Mouse (Mus musculus): ENCODE results near the gene Lingo1.

The Lingo1 gene

GRCm38 (mm10) chr9:56775161-56775934 is 20.9 kb downstream of the Lingo1 start:
- no peak for DNase-seq

DNA sequence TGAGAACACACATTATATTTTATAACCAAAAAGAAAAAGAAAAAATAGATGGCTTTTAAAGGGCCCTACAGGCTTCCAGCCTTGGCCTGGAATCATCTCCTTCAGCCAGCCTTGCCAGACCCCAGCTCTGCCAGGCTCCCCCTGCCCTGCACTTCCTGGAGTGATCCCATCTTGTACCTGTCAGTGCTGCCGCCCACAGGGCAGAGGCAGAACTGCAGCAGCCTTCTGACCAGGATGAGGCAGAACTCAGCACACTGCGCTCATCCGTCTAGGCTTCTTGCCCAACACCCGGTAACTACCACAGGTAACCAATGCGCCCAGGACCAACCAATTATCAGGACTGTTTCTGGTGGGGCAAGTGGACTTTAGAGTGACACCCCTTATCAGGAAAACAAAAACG is 22.0 kb downstream of the Lingo1 start:
- peak; percentile 34 to 53 for DNase-seq

GRCm38 (mm10) chr9:56773666-56774065 is 22.6 kb downstream of the Lingo1 start:
- no peak for DNase-seq

DNA sequence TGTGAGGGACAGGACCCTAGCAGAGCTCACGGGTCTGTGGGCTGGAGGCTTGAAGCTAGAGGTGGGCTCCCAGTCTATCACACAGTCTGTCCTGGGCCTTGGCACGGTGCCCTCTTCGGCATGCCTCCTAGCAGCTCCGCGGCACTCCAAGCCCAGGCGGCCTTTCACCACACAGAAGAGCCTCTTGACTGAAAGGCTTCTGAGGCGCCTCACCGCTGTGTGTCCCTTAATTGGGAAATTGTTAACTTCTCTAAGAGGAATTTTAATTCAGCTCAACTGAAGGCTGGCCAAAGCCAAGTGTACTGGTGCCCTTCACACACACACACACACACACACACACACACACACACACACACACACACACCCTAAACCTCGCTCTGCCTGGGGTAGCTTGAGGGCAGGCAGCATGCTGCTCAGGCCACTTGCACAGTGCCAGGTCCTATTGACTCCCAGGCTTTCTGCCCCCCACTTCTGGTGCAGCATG is 28.6 kb downstream of the Lingo1 start:
- peak; percentile 78 to 84 for DNase-seq

GRCm38 (mm10) chr9:56766629-56767357 is 29.5 kb downstream of the Lingo1 start:
- DNase-seq = peak; percentile 85 to 91

DNA sequence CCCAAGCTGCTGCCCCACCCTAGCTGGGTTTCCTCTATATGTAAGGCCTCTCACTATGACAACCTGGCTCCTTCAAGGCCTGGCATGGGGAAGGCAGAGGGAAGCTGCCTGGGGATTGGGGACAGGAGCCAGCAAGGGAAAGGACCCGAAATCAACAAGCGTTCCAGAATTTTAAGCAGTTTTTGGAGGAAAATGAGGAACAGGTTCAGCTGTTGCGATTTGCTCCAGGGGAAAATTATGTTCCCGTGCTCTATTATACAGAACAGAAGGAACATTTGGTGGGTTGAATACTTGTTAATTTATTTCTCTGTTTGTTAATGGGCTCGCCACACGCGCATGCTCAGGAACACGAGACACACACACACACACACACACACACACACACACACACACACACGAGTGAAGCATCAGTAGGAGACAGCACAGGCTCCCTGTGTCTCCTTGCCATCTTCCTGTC is 34.1 kb downstream of the Lingo1 start:
- DNase-seq = no peak

DNA sequence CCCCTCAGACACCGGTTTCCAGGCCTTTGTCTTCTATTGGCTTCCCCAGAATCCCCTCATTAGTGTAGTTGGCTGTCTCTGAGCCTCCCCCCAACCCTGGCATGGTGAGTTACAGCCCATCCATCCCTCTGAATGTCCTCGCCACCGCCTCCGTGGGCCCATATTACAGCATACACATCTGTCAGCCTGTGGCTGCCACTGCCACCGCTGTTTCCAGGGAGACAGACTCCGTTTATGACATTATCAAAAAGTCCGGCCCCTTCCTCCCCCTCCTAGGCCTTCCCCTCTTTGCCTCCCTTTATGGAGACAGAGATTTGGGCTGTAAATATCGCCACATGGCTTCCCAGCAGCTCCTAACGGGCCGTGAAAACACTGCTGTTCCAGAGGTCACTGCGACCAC is 38.5 kb downstream of the Lingo1 start:
- DNase-seq = no peak

DNA sequence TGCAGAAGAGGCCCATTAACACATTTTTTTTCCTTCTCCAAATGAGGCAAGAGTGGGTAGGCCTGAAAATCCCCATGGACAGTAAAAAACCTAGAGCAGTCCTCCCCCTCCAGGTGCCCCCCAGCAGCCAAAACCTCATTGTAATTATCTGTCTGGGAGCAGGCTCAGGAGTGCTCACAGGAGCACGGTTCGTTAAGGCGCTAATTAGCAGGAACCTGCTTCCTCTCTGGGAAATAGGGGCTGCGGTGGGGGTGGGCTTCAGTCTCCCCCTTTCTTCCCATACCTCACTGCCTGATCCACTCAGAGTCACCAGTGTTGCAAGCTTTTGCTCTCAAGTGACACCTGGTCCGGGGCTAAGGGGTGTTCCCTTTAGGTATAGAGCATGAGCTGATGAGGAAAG is 41.1 kb downstream of the Lingo1 start:
- DNase-seq = no peak

DNA sequence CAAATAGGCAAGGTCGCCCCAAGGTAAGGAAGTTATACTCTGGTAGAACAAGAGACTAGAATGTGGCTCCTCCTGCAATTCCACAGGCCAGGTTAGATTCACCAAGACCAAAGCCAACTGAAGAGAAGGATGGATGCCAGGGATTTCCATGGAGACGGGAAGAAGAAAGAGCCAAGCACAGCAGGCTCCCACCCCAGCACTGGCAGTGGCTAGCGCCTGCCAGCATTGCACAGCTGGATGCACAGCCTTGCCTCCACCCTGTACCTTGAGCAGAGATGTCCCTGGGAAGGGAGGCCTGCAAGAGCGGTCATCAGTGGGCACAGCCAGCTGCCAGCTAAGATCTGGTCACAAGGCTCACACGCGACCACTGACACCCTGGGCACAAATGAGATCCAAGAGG is 42.9 kb downstream of the Lingo1 start:
- DNase-seq = no peak

DNA sequence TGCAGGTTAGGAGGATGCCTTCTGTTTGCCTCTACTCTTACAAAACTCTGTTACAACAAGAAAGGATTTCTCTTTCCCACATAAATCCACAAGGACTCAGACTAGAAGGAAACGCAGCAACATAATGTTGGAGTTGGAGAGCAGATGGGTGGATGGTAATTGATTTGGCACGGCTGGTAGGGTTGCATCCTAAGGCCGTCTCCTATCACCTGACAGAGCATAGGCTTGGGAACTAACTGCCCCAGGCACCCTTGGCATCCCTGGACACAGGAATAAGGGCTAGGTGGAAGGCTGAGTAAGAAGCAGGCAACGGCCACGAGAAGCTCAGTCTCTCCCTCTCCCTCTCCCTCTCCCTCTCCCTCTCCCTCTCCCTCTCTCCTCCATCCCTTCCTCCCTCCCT is 48.2 kb downstream of the Lingo1 start:
- DNase-seq = no peak

GRCm38 (mm10) chr9:56746926-56747294 is 49.4 kb downstream of the Lingo1 start:
- no peak for DNase-seq

- no peak for DNase-seq
Observed at GRCm38 (mm10) chr9:56746195-56746925, 49.9 kb downstream of the Lingo1 start.

- no peak for DNase-seq
Observed at GRCm38 (mm10) chr9:56744369-56744768, 51.9 kb downstream of the Lingo1 start.

GRCm38 (mm10) chr9:56739181-56739737 is 57.0 kb downstream of the Lingo1 start:
- no peak for DNase-seq

- peak; percentile 11 to 23 for DNase-seq
Observed at GRCm38 (mm10) chr9:56738261-56739171, 57.8 kb downstream of the Lingo1 start.

GRCm38 (mm10) chr9:56734398-56734797 is 61.9 kb downstream of the Lingo1 start:
- peak in 1 of 2 experiments; percentile 10 for DNase-seq

DNA sequence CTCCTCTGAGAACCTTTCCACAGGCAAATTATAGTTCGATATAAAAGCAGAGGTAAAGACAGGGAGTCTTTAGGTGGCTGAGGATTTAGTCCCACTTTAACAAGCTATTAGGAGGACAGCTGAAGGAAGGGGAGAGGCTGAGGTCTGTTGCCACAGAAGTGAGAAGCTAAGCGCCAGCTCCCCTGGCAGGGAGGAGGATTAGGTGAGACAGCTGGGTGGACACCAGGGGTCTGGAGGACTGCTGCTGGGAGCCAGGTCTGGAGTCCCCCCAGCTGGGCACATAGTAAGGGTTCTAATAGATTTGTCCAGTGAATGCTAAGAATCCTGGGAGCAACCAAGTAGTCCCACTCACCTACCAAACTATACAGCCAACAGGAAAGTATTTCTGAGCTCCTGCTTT is 65.3 kb downstream of the Lingo1 start:
- no peak for DNase-seq

- DNase-seq = no peak
Observed at GRCm38 (mm10) chr9:56729145-56729544, 67.1 kb downstream of the Lingo1 start.

DNA sequence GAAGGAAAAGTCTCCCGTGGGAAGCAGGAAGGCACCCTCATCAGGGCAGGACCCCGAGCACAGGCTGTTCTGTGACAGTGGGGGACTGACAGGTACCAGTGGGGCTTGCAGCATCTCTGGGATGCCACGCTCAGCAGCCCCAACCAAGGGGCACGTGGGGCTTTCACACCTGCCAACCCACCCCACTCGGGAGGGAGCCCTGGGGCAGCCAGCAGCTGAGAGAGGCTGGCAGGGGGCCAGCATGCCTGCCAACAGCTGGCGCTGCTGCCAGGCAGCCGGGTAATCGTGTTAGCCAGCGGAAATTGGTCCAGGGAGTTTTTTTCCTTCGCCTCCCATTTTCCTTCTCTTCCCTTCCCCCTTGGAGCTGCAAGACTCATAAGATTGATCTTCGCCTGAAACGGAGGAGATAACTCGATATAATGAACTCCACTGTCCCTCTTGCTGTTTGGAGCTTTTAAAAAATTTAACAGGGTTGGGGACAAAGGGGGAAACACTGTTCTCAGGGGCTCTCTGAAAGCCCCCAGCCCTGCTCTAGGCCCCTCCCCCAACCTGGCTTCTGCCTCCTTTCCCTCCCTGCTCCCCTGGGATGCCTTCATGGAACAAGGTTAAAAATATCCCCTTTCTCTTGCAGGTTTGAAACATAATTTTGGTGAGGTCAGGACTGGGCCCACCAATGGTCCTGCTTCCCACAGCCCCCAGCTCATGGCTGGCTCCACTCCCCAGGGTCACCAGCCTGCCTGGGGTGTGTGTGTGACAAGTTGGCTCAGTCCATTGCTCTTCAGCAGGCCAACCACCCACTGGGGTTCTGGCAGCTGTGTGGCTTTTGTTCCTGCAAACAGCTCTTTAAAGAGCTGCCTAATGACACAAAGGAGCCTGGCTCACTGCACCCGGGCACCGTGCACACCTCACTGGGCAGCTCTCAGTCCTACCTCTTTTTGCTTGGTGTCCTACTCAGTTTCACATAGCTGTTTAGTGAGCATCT is 68.3 kb downstream of the Lingo1 start:
- DNase-seq = peak in 1 of 2 experiments; percentile 10

- peak; percentile 35 to 56 for DNase-seq
Observed at GRCm38 (mm10) chr9:56725814-56726213, 70.5 kb downstream of the Lingo1 start.
